Mouse (Mus musculus): ENCODE results near the gene Dusp9. TPM values are rescaled to one million over a fixed set of nuclear protein-coding genes. Genes with fewer than 3 reads are reported as not detected.
A peak's percentile ranks its signal among the peaks of the same experiment; 100 is the strongest.

The Dusp9 gene
- polyA plus RNA-seq, 1 experiment from 2014 or later: 6.6 TPM

DNA sequence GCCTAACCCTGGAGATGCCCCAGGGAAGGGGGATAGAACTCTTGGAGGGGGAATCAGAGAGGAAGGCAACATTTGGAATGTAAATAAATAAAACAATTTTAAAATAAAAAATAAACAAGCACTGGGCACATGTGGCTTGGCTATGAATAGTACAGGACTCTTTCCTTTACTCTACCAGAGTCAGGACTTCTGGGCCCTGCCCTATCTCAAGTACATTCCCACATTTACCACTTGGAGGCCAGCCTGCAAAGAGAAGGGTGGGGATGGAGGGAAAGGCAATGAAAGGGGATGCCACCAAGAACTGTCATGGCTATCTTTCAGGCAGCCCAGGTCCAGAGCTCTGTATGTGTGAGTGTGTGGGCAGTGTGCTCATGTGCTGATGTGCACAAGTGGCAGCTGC lies 19.8 kb upstream of the Dusp9 start:
- Histone ChIP-seq H3K27me3 (ENCODE audit: insufficient read depth, low read length) (no peaks in the 10 kb centered on the region), H3K4me2 (no peak overlapping the region), H3K36me3 (ENCODE audit: insufficient read depth) (no peaks in the 10 kb centered on the region), H3K4me1 (ENCODE audit: insufficient read depth) (no peaks in the 10 kb centered on the region), H3K9me3 (ENCODE audit: low read depth, low read length) (no peaks in the 10 kb centered on the region), H3K9ac (no peak overlapping the region), H3K27ac (ENCODE audit: low read depth) (no peak overlapping the region), H3K4me3 (ENCODE audit: low read depth, low read length) (no peak overlapping the region)
- ATAC-seq (ENCODE audit: insufficient read depth) (no peak), DNase-seq (no peak)
- no peak for TF ChIP-seq CTCF (IDR thresholded peaks at IDR 0.05; ENCODE audit: low read depth)

DNA sequence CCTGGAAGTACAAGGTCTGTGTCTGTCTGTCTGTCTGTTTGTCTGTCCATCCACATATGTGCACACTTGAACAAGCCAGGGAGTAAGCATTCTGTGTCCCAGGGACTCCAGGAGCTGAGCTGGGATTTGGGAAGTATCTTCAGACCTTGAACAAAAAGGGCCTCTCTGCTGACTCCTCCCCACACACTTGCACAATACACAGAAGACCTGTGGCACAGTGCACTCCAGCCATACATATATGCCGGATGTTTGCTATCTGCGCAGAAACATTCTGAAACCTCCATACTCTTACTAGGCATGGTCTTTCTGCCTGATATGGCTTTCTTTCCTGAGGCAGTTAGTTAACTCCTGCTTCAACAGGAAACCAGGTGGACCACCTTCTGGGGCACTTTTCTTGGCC lies 19.3 kb upstream of the Dusp9 start:
- DNase-seq: no peak
- 91% methylated on average over 2 of the region's 2 CpGs for WGBS
- no peak for TF ChIP-seq CTCF (IDR thresholded peaks at IDR 0.05; ENCODE audit: low read depth)

GRCm38 (mm10) chrX:73626981-73627380 lies 12.2 kb upstream of the Dusp9 start:
- DNase-seq (no peak), ATAC-seq (ENCODE audit: insufficient read depth) (no peak)
- Histone ChIP-seq H3K4me2 (no peak overlapping the region), H3K27ac (ENCODE audit: low read depth) (no peak overlapping the region), H3K27me3 (ENCODE audit: insufficient read depth, low read length) (no peaks in the 10 kb centered on the region), H3K4me3 (ENCODE audit: low read depth, low read length) (no peak overlapping the region), H3K9me3 (ENCODE audit: low read depth, low read length) (no peaks in the 10 kb centered on the region), H3K4me1 (ENCODE audit: insufficient read depth) (no peaks in the 10 kb centered on the region), H3K36me3 (ENCODE audit: insufficient read depth) (no peaks in the 10 kb centered on the region), H3K9ac (no peak overlapping the region)
- TF ChIP-seq CTCF (IDR thresholded peaks at IDR 0.05; ENCODE audit: low read depth): no peak

More for the DNA sequence above, 19.3 kb upstream of the Dusp9 start:
- H3K36me3 ChIP-seq (ENCODE audit: insufficient read depth): no peaks in the 10 kb centered on the region
- H3K4me1 ChIP-seq (ENCODE audit: insufficient read depth): no peaks in the 10 kb centered on the region
- no peak overlapping the region for H3K9ac ChIP-seq
- no peak overlapping the region for H3K27ac ChIP-seq (ENCODE audit: low read depth)
- H3K27me3 ChIP-seq (ENCODE audit: insufficient read depth, low read length): no peaks in the 10 kb centered on the region
- H3K4me2 ChIP-seq: no peak overlapping the region
- no peak overlapping the region for H3K4me3 ChIP-seq (ENCODE audit: low read depth, low read length)
- H3K9me3 ChIP-seq (ENCODE audit: low read depth, low read length): no peaks in the 10 kb centered on the region
- ATAC-seq (ENCODE audit: insufficient read depth): no peak

GRCm38 (mm10) chrX:73635425-73635824 lies 3.8 kb upstream of the Dusp9 start:
- H3K36me3 ChIP-seq (ENCODE audit: insufficient read depth): no peaks in the 10 kb centered on the region
- H3K4me2 ChIP-seq: peak overlapping the region; percentile 44
- ATAC-seq (ENCODE audit: insufficient read depth): peak; percentile 2; the same call in 1 of the 2 replicates
- no peak overlapping the region; the same call in 1 of the 2 replicates for H3K4me3 ChIP-seq (ENCODE audit: low read depth, low read length)
- WGBS: 9% methylated on average over 14 of the region's 19 CpGs
- no peaks in the 10 kb centered on the region for H3K4me1 ChIP-seq (ENCODE audit: insufficient read depth)
- H3K9ac ChIP-seq: no peak overlapping the region
- TF ChIP-seq CTCF (IDR thresholded peaks at IDR 0.05; ENCODE audit: low read depth): no peak
- DNase-seq: peak; percentile 35
- no peak overlapping the region for H3K27ac ChIP-seq (ENCODE audit: low read depth)
- H3K27me3 ChIP-seq (ENCODE audit: insufficient read depth, low read length): peaks cover 27% of the 10 kb centered on the region
- no peaks in the 10 kb centered on the region for H3K9me3 ChIP-seq (ENCODE audit: low read depth, low read length)

DNA sequence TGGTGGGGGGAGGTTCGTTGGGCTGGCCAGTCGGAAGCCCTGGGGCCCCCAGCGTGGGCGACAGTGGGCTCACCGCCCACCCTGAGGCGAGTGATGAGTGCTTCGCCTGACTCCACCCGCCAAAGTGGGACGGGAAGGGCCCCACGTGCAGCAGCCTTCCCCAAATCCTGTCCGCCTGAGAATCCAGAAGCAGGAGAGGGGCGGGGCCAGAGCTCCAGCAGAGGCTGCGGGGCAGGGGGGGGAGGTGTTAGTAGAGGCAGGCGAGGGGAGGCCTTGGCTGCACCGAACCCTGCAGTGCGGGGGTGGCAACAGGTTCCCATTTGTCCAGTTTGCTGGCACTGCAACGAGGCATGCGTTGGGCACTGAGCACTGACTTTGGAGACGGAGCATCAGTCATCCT lies 1.8 kb upstream of the Dusp9 start:
- WGBS: 12% methylated on average over 17 of the region's 19 CpGs
- Histone ChIP-seq H3K27me3 (ENCODE audit: insufficient read depth, low read length) (peaks cover 32% of the 10 kb centered on the region), H3K27ac (ENCODE audit: low read depth) (no peak overlapping the region), H3K9ac (peak overlapping the region; percentile 20; the same call in 1 of the 2 replicates), H3K9me3 (ENCODE audit: low read depth, low read length) (no peaks in the 10 kb centered on the region), H3K4me1 (ENCODE audit: insufficient read depth) (no peaks in the 10 kb centered on the region), H3K4me3 (ENCODE audit: low read depth, low read length) (peak overlapping the region; percentile 26; the same call in 1 of the 2 replicates), H3K4me2 (peak overlapping the region; percentile 64), H3K36me3 (ENCODE audit: insufficient read depth) (no peaks in the 10 kb centered on the region)
- DNase-seq: peak; percentile 13
- TF ChIP-seq CTCF (IDR thresholded peaks at IDR 0.05; ENCODE audit: low read depth): no peak
- ATAC-seq (ENCODE audit: insufficient read depth): no peak; the same call in 1 of the 2 replicates

- TF ChIP-seq CTCF (IDR thresholded peaks at IDR 0.05; ENCODE audit: low read depth): no peak
- DNase-seq (peak; percentile 39), ATAC-seq (ENCODE audit: insufficient read depth) (peak; percentile 30)
- Histone ChIP-seq H3K4me3 (ENCODE audit: low read depth, low read length) (peak overlapping the region; percentile 37), H3K27ac (ENCODE audit: low read depth) (no peak overlapping the region), H3K9me3 (ENCODE audit: low read depth, low read length) (no peaks in the 10 kb centered on the region), H3K27me3 (ENCODE audit: insufficient read depth, low read length) (peaks cover 32% of the 10 kb centered on the region), H3K36me3 (ENCODE audit: insufficient read depth) (no peaks in the 10 kb centered on the region), H3K4me1 (ENCODE audit: insufficient read depth) (no peaks in the 10 kb centered on the region), H3K9ac (peak overlapping the region; percentile 23), H3K4me2 (peak overlapping the region; percentile 68)
- 17% methylated on average over 40 of the region's 41 CpGs for WGBS
Measured at GRCm38 (mm10) chrX:73639901-73640469, 766 bp downstream of the Dusp9 start.

DNA sequence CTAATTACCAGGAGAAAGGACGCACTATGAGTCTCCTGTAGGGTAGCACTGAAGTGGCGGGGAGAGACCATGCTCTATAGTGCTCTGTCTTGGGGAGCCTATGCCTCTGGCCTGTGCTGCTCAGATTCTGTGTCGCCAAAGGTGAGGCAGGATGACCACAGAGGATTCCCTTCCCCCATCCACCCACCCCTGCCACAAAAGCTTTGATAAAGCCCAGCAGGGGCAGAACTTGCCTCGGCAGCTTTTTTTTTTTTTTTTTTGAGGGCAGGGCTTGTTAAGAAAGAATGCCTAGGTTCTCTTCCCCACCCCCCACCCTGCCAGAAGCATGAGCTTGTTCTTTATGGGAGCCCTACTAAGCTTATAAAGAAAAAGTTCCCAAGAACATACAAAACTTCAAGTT lies 5.9 kb downstream of the Dusp9 start:
- H3K36me3 ChIP-seq (ENCODE audit: insufficient read depth): no peaks in the 10 kb centered on the region
- H3K27me3 ChIP-seq (ENCODE audit: insufficient read depth, low read length): 0 out of 2 replicates have a peak, but pooled peaks cover 5% of the 10 kb centered on the region
- WGBS: 33% methylated on average over 4 of the region's 4 CpGs
- no peak for TF ChIP-seq CTCF (IDR thresholded peaks at IDR 0.05; ENCODE audit: low read depth)
- no peak overlapping the region for H3K27ac ChIP-seq (ENCODE audit: low read depth)
- no peak overlapping the region for H3K4me3 ChIP-seq (ENCODE audit: low read depth, low read length)
- no peak overlapping the region for H3K9ac ChIP-seq
- no peaks in the 10 kb centered on the region for H3K4me1 ChIP-seq (ENCODE audit: insufficient read depth)
- DNase-seq: no peak
- no peak for ATAC-seq (ENCODE audit: insufficient read depth)
- no peak overlapping the region for H3K4me2 ChIP-seq
- H3K9me3 ChIP-seq (ENCODE audit: low read depth, low read length): no peaks in the 10 kb centered on the region
